Mouse (Mus musculus): ENCODE results near the gene Asb7. TPM values are rescaled to one million over a fixed set of nuclear protein-coding genes. Genes with fewer than 3 reads are reported as not detected.

Gene Asb7
- total RNA-seq, 2 experiments from 2014 or later, result 20.0 to 20.8 TPM

Other genes starting within 250 kb of the Asb7 start
- gene Lins1, start 293 bp upstream of the Asb7 start, total RNA-seq (2021), result 1 to 10 TPM; 9.0 to 9.2 TPM
- gene Cers3, start 53.9 kb upstream of the Asb7 start, total RNA-seq (2021), result under 1 TPM; 0.42 to 0.74 TPM
- 10 to 100 TPM; 13.8 TPM for gene Adamts17, start 150.1 kb upstream of the Asb7 start, total RNA-seq (2021)